Mouse (Mus musculus): Measurements from ENCODE around the gene F5. TPM values are rescaled to one million over a fixed set of nuclear protein-coding genes. Genes with fewer than 3 reads are reported as not detected.
A peak's percentile ranks its signal among the peaks of the same experiment; 100 is the strongest.

The F5 gene
- polyA plus RNA-seq, 1 experiment from 2014 or later, result 1.6 TPM

- ATAC-seq (ENCODE audit: low FRiP score, low TSS enrichment) (no peak), DNase-seq (ENCODE audit: low spot score) (no peak)
- 69% methylated on average over 2 of the region's 2 CpGs for WGBS
- no peak overlapping the region for H3K4me3 ChIP-seq (ENCODE audit: low read depth, low read length)
- no peak overlapping the region for H3K4me2 ChIP-seq (replicated peaks; ENCODE audit: low read depth)
- no peaks in the 10 kb centered on the region for H3K36me3 ChIP-seq (ENCODE audit: control insufficient read depth, insufficient read depth, low read length)
- no peaks in the 10 kb centered on the region for H3K4me1 ChIP-seq (replicated peaks; ENCODE audit: control insufficient read depth, insufficient read depth)
- H3K27ac ChIP-seq (replicated peaks), result no peak overlapping the region
- TF ChIP-seq CTCF (IDR thresholded peaks at IDR 0.05; ENCODE audit: low read depth) (no peak), EP300 (optimal IDR thresholded peaks at IDR 0.05) (no peak)
- H3K27me3 ChIP-seq (ENCODE audit: control insufficient read depth, insufficient read depth, low read length), result no peaks in the 10 kb centered on the region
- no peaks in the 10 kb centered on the region for H3K9me3 ChIP-seq (ENCODE audit: control insufficient read depth, low read length)
- H3K9ac ChIP-seq (ENCODE audit: low read length), result no peak overlapping the region
Observed at GRCm38 (mm10) chr1:164241494-164241893, 89.9 kb downstream of the F5 start.

- no peak overlapping the region for H3K9ac ChIP-seq (ENCODE audit: low read length)
- H3K4me1 ChIP-seq (replicated peaks; ENCODE audit: control insufficient read depth, insufficient read depth), result no peaks in the 10 kb centered on the region
- H3K27ac ChIP-seq (replicated peaks), result no peak overlapping the region
- WGBS, result 44% methylated on average over 8 of the region's 8 CpGs
- no peaks in the 10 kb centered on the region for H3K27me3 ChIP-seq (ENCODE audit: control insufficient read depth, insufficient read depth, low read length)
- ATAC-seq (ENCODE audit: low FRiP score, low TSS enrichment) (peak; percentile 78), DNase-seq (ENCODE audit: low spot score) (no peak)
- H3K4me2 ChIP-seq (replicated peaks; ENCODE audit: low read depth), result no peak overlapping the region
- no peaks in the 10 kb centered on the region for H3K9me3 ChIP-seq (ENCODE audit: control insufficient read depth, low read length)
- no peaks in the 10 kb centered on the region for H3K36me3 ChIP-seq (ENCODE audit: control insufficient read depth, insufficient read depth, low read length)
- no peak for TF ChIP-seq EP300 (optimal IDR thresholded peaks at IDR 0.05)
- TF ChIP-seq CTCF (IDR thresholded peaks at IDR 0.05; ENCODE audit: low read depth), result no peak
- H3K4me3 ChIP-seq (ENCODE audit: low read depth, low read length), result no peak overlapping the region
Observed at GRCm38 (mm10) chr1:164242809-164243208, 91.2 kb downstream of the F5 start.

- Histone ChIP-seq H3K9ac (ENCODE audit: low read length) (peak overlapping the region; percentile 48), H3K27ac (replicated peaks) (peak overlapping the region; percentile 79)
Observed at GRCm38 (mm10) chr1:164247442-164247841, 95.8 kb downstream of the F5 start.

GRCm38 (mm10) chr1:164247971-164248370, 96.3 kb downstream of the F5 start:
- no peak for TF ChIP-seq CTCF (IDR thresholded peaks at IDR 0.05; ENCODE audit: low read depth)
- TF ChIP-seq EP300 (optimal IDR thresholded peaks at IDR 0.05), result no peak
- H3K4me3 ChIP-seq (ENCODE audit: low read depth, low read length), result peak overlapping the region; percentile 81
- no peaks in the 10 kb centered on the region for H3K9me3 ChIP-seq (ENCODE audit: control insufficient read depth, low read length)
- H3K27ac ChIP-seq (replicated peaks), result peak overlapping the region; percentile 79
- H3K9ac ChIP-seq (ENCODE audit: low read length), result peak overlapping the region; percentile 48
- H3K36me3 ChIP-seq (ENCODE audit: control insufficient read depth, insufficient read depth, low read length), result no peaks in the 10 kb centered on the region
- DNase-seq (ENCODE audit: low spot score) (no peak), ATAC-seq (ENCODE audit: low FRiP score, low TSS enrichment) (no peak)
- H3K4me1 ChIP-seq (replicated peaks; ENCODE audit: control insufficient read depth, insufficient read depth), result no peaks in the 10 kb centered on the region; the same call in none of the 2 replicates
- H3K4me2 ChIP-seq (replicated peaks; ENCODE audit: low read depth), result peak overlapping the region; percentile 44
- WGBS, result 24% methylated on average over 10 of the region's 10 CpGs
- H3K27me3 ChIP-seq (ENCODE audit: control insufficient read depth, insufficient read depth, low read length), result no peaks in the 10 kb centered on the region

More at GRCm38 (mm10) chr1:164247442-164247841, 95.8 kb downstream of the F5 start:
- DNase-seq (ENCODE audit: low spot score) (no peak), ATAC-seq (ENCODE audit: low FRiP score, low TSS enrichment) (no peak)
- 52% methylated on average over 8 of the region's 8 CpGs for WGBS
- H3K4me2 ChIP-seq (replicated peaks; ENCODE audit: low read depth), result peak overlapping the region; percentile 44; the same call in 1 of the 2 replicates
- no peak for TF ChIP-seq CTCF (IDR thresholded peaks at IDR 0.05; ENCODE audit: low read depth)
- TF ChIP-seq EP300 (optimal IDR thresholded peaks at IDR 0.05), result no peak
- H3K36me3 ChIP-seq (ENCODE audit: control insufficient read depth, insufficient read depth, low read length), result no peaks in the 10 kb centered on the region
- H3K27me3 ChIP-seq (ENCODE audit: control insufficient read depth, insufficient read depth, low read length), result no peaks in the 10 kb centered on the region
- no peaks in the 10 kb centered on the region for H3K9me3 ChIP-seq (ENCODE audit: control insufficient read depth, low read length)
- no peaks in the 10 kb centered on the region; the same call in none of the 2 replicates for H3K4me1 ChIP-seq (replicated peaks; ENCODE audit: control insufficient read depth, insufficient read depth)
- no peak overlapping the region for H3K4me3 ChIP-seq (ENCODE audit: low read depth, low read length)

- Histone ChIP-seq H3K27ac (replicated peaks) (peak within 1 kb of the TSS; percentile 86), H3K9ac (ENCODE audit: low read length) (peak within 1 kb of the TSS; percentile 83), H3K9me3 (ENCODE audit: control insufficient read depth, low read length) (no peaks in the 10 kb centered on the region), H3K36me3 (ENCODE audit: control insufficient read depth, insufficient read depth, low read length) (no peaks in the 10 kb centered on the region), H3K4me3 (ENCODE audit: low read depth, low read length) (peak within 1 kb of the TSS; percentile 81), H3K27me3 (ENCODE audit: control insufficient read depth, insufficient read depth, low read length) (no peaks in the 10 kb centered on the region), H3K4me2 (replicated peaks; ENCODE audit: low read depth) (peak within 1 kb of the TSS; percentile 91), H3K4me1 (replicated peaks; ENCODE audit: control insufficient read depth, insufficient read depth) (no peaks in the 10 kb centered on the region; the same call in none of the 2 replicates)
- DNase-seq (ENCODE audit: low spot score) (peak; percentile 100), ATAC-seq (ENCODE audit: low FRiP score, low TSS enrichment) (peak; percentile 95)
- under 1% methylated on average over 62 of the region's 79 CpGs for WGBS
- TF ChIP-seq CTCF (IDR thresholded peaks at IDR 0.05; ENCODE audit: low read depth) (0 out of 2 replicates have a peak, but pooled peaks have one; percentile 0), EP300 (optimal IDR thresholded peaks at IDR 0.05) (no peak)
Observed at GRCm38 (mm10) chr1:164248465-164249331, 97.1 kb downstream of the F5 start, which contains the start of gene Slc19a2. Gene Slc19a2, plus strand, starts transcription at chr1:164249046.

GRCm38 (mm10) chr1:164249332-164249711, 97.7 kb downstream of the F5 start:
- Histone ChIP-seq H3K4me3 (ENCODE audit: low read depth, low read length) (peak overlapping the region; percentile 81), H3K27ac (replicated peaks) (peak overlapping the region; percentile 86), H3K27me3 (ENCODE audit: control insufficient read depth, insufficient read depth, low read length) (no peaks in the 10 kb centered on the region), H3K4me2 (replicated peaks; ENCODE audit: low read depth) (peak overlapping the region; percentile 91), H3K9ac (ENCODE audit: low read length) (peak overlapping the region; percentile 83), H3K4me1 (replicated peaks; ENCODE audit: control insufficient read depth, insufficient read depth) (no peaks in the 10 kb centered on the region; the same call in none of the 2 replicates), H3K36me3 (ENCODE audit: control insufficient read depth, insufficient read depth, low read length) (no peaks in the 10 kb centered on the region), H3K9me3 (ENCODE audit: control insufficient read depth, low read length) (no peaks in the 10 kb centered on the region)
- DNase-seq (ENCODE audit: low spot score), result no peak
- under 1% methylated on average over 33 of the region's 33 CpGs for WGBS
- no peak for TF ChIP-seq EP300 (optimal IDR thresholded peaks at IDR 0.05)
- TF ChIP-seq CTCF (IDR thresholded peaks at IDR 0.05; ENCODE audit: low read depth), result no peak
- peak; percentile 16 for ATAC-seq (ENCODE audit: low FRiP score, low TSS enrichment)
